Mouse (Mus musculus) adrenal gland, postnatal 4 days (tissue): ENCODE measurements around the gene Sbk1. TPM values are rescaled to one million over a fixed set of nuclear protein-coding genes. Genes with fewer than 3 reads are reported as not detected.
"Not testable (repeated sequence)": the region's sequence is repeated elsewhere in the genome, so short reads cannot be mapped to it uniquely, and the experiment has no call there.

Experiments used
- DNase-seq, 2 experiments: peaks; one replicate each; pipeline ENCODE4 v3.0.0; 2021 to 2022; ENCODE audit warnings: low spot score in 2 of 2, mixed read lengths in 2 of 2
- total RNA-seq, 2 experiments: library from RNA; stranded (reverse); gene quantifications; 2 replicates each; pipeline ENCODE4 v1.2.3; 2021

The Sbk1 gene
- total RNA-seq, 2 experiments from 2014 or later: 60.4 to 60.6 TPM

DNA sequence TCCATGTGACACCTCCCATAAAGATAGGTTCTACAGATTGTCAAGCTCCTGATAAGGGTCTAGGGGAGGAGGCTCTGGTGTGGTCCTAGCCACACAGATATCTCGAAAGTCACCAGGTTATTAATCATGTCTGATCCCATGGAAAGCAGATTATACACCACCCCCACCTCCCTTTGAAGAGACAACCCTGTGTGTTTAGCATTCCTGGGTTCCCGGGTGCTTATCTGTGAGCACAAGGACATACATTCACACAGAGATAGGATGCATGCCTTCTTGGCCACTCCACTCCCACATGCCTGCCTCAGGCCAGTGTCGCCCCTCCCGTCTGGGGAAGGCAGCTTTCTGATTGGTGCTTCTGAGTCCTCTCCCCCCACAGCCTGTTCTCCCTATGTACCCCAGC is 10.6 kb upstream of the Sbk1 start:
- DNase-seq: no peak

DNA sequence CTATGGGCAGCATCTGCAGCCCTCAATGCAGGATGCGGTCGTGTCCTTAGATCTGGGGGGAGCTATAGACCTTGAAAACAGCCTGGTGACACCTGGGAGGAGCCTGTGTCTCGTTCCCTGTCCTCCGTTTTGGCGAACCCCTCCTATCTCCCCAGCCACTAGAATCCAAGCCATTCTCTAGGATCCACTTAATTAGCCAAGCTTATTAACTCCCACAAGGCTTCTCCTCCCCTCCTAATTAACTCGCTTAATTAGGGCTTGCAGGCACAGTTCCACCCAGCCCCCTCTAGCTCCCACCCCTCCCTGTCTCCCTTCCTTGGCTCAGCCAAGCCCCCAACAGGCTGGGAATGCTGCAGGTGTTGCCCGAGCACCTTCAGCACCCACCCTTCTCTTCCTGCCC is 8.5 kb upstream of the Sbk1 start:
- DNase-seq: no peak

DNA sequence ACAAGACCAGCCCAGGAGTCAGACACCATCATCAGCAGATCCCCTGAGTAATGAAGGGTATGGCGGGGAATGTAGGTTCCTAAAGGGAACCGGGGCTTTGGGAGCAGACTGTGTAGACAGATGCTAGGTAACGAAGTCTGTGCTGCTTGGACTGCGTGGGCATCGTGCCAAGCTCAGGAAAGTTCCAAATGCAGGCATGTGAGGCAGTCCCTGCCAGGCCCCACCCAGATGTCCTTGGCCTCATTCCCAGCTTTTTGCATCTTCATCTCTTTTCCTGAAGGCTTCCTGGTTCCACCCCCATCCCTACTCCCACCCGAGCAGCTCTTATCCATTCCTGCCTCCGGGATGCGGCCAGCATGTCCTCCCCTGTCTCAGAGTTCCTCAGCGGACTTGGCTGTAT is 6.5 kb upstream of the Sbk1 start:
- DNase-seq: peak in 1 of 2 experiments; percentile 46

DNA sequence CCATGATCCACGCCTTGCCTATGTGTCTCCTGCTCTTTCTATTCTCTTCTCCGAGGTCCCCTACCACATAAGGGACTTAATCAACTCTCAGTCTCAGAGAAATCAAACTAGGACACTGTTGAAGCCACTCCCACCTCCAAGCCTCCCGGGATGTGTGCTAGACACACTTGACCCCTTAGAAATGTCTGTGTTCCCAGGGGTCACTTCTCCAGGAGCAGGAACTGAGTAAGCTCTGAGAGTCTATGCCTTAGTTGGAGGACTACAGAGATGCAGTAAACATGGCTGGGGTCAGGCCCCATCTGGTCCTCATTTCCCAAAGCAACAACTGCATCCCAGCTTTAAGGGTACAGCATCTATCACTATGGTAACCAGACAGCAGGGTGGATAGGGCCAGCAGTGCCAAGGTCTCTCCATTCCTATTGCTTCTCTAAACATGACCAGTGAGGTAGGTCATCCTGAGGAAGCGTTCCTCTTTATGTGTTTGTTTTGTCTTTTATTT is 6.0 kb upstream of the Sbk1 start:
- DNase-seq: no peak

DNA sequence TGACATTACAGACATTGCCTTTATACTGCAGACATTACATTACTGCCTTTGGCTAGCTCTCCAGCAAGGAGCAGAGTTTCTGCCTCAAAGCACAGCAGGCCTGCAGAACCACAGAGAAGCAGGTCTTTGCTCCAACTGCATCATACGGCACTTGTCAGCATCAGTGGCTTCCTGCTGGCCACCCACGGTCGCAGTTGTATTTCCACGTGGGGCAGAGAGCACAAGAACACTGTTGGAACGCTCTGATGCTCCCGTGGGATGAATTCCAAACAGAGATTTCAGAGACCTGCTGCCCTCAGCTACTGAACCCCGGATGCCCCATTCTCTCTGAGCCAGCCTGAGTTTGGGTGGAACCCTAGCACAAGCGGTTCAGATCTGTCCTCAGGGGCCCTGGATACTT is 4.8 kb upstream of the Sbk1 start:
- no peak for DNase-seq

DNA sequence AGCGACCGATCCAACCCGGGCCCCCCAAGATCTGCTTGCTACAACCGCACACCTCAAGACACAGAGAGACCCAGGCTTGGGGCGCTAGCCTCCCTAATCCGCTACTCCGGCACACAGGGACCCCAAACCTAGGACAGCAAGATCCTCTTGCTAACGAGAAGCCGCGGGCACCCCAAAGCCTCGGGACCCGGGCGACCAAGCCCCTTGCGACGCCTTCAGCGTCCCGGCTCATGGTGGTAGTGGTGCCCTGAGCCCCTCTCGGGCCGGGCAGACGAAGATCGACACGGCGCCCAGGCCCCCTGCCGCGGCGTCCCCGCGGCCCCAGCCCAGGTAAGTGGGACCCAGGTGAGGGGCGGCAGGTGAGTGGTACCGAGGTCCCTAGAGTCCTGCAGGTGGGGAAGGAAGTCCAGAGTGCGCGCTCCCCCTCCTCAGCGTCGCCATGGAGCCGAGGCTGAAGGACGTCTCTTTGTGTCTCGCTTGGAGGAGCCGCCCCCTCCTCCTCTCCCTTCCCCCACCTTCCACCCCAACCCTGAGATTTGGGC is 422 bp downstream of the Sbk1 start:
- no peak for DNase-seq

DNA sequence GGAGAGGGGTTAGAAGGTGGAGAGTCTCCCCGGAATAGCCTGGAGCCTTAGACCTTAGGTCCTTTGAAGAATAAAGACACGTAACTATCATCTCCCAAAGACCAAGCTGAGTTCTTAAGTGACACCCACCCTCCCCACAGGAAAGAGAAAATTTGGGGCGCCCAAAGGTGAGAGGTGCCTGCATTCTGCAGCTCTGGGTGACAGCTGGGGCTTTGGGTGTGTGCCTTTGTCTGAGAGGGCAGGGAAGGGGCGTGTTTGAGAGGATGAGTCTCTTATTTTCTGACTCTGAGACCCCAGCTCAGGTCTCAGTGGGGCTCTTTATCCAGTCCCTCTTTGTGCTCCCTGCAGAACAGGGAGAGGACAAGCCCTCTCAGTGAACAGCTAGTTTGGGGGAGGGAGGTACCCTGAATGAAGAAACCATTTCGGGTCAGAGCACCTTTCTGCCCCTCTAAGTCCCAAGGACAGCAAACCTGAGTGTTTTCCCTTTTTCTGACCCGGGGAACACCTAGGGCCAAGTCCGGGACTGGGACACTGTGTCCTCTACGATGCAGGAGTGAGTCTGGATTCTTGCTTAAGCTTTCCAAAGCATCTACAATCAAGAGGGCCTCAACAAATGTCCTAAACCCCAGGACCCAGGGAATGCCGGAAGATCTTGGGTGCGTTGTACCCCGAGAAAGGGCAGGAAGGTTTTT is 1.1 kb downstream of the Sbk1 start:
- DNase-seq: no peak

DNA sequence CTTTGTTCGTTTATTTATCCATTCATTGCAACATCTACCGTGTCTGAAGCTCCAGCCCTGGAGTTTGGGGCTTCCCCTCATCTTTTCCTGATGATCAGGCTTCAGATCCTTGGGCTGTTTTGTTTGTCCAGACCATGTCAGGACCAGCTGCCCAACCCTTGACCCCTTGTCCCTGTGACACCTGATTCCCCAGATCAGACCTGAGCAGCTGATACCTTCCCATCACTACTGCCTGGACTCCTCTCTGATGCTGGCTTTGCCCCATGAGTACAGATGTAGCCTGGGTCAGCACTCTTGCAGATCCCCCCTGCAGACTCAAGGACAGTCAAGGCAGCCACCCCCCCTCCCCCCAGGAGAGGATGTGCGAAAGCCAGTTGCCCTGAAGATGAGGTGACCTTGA is 1.7 kb downstream of the Sbk1 start:
- DNase-seq: no peak

DNA sequence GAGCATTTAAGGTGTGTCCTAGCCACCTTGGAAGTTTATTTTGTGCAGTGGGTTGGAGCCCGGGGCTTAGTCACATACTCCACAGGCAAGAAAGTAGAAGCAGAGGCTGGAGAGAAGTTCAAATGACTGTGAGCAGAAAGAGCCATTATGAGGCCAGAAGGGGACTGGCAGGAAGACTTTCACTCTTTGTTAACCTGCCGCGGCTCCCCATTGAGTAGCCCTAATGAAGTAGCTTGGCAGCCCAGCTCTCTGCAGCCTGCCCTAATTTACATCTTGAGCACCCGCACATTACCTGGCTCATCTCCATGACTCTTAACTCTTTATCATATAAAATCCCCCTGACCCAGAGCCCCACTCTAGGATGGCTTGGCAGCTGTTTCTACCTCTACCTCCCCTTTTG is 2.2 kb downstream of the Sbk1 start:
- DNase-seq: no peak

DNA sequence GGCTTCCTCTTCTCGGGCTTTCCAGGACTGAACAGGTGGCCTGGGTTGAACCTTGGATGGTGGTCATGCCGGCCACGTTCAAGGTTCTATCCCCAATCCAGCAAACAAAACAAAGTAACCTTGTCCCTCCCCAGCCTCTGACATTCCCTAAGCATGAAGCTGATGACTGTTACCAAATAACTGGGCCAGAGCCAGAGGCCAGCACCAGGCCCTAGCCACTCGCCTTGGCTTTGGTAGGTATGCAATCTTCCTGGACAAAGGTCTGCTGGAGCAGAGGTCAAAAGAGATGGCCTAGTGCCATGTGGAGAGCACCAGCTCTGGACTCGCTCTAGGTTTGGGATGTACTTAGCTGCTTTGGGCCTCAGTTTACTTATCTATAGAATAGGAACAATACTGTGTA is 3.3 kb downstream of the Sbk1 start:
- DNase-seq: no peak

DNA sequence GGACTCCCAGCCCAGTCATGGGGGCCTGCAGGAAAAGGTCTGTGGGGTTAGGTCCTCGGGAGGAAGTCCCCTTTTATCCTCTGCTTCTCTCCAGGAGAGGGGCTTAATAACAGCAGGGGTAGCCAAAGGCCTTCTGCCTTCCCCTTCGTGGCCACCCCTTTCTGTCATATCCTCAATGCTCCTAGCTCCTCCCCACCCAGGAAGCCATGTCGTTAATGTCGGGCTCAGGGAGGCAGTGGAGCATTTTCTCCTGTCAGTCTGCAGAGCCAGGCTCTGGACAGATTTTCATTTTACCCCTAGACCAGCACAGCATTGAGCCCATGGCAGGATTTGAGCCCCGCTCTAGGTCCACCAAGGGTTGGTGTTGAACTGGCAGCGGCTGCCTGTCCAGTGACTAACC is 3.9 kb downstream of the Sbk1 start:
- DNase-seq: no peak

DNA sequence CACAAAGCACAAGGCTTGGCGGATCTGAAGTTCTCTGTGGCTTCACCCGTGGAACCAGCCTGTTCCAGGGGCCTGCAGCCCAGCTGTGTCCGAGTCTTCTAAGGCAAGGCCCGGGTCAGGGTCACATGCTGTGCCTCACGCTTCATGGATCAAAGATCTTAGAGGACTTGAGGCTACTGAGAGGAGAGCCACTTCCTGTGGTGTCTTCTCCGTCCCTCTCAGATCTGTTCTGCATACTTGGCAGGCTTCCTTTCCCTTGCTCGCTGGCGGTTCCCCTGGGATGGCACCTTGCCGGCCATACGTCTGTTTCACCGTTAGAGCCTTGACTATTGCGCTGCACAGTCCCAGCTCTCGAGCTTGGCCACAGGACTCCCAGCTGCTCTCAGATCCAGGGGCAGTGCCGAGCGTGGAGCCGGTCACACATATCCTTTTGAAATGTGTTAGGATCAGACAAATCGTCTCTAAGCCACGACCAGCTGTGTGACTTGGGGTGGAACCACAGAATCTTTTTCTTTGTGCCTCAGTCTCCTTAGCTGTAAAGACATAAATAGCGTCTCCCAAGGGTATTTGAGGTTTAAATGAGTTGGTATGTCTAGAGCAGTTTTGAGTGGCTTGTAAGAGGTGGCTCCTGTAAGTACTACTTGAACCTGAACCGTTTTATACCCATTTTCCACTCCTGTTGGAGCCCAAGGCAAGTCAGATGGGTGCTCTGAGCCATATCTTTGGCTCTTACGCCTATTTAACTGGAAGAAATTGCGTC is 5.3 kb downstream of the Sbk1 start:
- no peak for DNase-seq

DNA sequence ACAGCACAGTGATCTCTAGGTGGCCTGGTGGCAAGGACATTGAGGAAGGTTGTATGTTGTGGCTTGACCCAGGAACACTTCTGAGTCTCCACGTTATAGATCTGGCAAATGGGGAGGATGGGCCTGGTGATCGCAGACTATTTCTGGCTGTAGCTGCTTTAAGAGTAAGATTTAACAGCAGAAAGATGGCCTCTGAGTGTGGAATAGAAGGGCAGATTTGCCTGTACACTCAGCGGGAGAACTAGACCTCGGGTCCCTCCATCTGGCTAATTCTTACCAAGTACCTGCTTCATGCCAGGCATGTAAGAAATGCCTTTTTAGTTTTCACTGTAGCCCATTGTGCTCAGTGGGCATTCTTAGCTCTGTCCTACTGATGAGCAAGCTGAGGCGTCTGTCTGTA is 6.4 kb downstream of the Sbk1 start:
- DNase-seq: no peak

DNA sequence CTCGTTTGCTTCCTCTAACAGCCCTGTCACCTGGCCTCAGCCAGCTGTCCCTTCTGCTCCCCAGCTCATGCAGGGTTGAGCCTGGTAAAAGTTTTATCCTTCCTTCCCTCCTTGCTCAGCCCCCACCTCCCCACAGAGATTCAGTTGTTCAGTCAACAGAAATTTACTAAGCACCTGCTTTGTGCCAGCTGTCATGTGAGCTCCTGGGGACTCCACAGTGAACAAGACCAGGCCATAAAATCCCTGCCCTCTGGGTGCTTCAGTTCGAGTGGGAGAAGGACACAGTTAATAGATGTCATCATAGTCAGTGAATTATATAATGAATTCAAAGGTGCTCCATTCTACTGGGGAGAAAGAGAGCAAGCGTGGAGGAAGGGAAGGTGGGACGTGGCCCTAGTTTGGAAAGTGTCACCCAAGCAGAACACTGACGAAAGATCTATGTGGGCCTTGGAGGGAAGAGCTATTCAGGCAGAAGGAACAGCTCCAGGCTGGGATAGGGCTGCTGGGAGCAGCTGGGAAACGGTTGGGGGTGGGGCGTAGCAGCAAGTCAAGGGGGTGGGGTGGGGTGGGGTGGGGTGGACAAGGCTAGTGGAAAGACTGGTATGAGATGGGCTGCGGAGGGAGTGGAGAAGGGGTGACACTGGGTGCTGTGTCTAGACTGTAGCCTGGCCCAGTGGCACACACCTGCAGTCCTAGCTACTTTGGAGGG is 7.5 kb downstream of the Sbk1 start:
- DNase-seq: no peak

DNA sequence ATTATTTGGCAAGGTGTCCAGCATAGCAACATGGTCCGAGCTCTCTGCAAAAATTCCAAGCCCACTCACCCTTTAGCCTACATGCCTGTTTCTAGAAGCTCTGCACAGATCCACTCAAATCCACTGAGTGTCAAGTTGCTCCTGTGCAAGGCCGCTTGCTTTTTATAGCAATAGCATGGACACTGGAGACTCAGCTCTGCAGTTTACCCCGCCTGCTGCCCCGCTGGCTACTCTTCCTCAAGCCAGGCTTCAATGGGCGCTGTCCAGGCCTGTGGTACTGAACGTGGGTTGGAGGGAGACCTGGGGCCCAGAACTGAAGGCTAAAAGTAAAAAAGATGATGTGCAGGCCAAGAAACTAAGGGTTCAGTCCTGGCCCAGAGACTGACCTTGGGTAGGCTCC is 8.3 kb downstream of the Sbk1 start:
- DNase-seq: no peak

DNA sequence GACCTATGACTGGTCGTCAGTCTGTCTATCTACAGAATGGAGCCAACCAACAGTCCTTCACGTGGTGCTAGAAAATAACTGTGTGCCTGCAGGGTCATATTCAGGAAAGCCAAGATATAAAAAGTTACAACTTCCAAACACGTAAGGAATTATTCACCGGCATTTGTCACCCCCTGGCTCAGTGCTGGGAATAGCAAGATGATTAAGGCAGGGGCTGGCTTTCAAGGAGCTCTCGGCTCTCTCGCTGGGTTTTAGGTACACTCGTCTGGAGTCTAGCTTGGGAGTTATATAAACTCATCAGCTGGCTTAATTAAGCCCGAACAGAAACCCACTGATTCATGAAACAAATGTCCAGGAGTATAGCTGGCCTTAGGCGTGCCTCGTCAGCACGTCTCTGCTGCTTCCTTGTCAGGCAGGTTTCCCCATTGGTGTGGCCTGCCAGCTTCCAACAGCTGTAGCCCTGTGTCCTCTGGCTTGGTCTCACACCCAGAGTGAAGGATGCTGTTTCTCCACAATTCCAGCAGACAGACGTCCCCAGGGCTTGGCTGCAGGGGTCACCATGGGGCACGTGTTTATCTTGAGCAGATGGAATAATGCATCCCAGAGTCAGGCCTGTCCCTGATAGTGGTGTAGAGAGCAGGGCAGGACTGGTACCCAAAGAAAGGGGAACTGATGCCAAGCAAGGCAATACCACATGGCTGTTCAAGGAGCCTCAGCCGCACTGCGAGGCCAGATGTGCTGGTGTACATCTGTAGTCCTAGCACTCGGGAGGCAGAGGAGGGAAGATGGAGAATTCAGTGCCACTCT is 9.7 kb downstream of the Sbk1 start:
- no peak for DNase-seq

DNA sequence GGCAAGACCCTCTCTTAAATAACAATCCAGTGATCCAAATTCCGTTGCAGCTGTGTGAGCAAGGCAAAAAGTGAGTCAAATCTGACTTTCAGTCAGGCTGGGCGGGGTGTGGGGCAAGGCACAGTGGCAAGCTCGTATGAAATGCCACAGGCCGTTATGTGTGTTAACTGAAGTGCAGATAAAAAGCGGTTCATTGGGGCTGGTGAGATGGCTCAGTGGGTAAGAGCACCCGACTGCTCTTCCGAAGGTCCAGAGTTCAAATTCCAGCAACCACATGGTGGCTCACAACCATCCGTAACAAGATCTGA is 10.2 kb downstream of the Sbk1 start:
- not testable (repeated sequence) for DNase-seq

DNA sequence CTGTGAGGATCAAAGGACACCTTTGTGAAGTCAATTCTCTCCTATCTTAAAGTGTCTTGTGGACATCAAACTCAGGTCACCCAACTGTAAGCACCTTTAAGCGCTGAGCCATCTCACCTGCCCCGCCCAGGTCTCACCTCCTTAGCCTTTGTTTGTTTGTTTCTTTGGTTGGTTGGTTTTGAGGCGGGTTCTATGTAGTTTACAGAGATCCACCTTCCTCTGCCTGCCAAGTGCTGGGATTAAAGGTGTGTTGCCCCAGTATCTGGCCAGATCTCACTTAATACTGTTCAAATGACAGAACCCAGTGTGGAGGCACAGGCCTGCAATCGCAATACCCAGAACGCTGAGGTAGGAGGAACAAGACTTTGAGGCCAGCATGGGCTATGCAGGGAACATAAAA is 11.6 kb downstream of the Sbk1 start:
- no peak for DNase-seq

DNA sequence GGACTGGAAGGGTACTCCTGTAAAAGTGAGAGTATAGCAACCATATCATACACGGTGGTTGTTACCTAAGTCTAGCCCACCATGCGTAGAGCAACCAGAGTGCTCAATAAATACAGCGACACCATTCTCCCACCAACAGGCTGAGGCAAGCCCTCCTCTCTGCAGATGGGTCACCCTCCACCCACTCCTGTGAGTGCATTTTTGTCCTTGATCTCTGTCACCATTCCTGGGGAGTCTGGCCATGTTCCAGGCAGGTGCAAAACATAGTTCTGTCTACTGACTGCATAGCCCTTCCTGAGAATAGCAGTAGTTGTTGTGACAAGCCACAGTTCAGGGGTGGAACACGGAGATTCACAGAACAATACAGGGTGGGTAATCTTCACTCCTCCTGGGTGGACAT is 12.0 kb downstream of the Sbk1 start:
- no peak for DNase-seq

DNA sequence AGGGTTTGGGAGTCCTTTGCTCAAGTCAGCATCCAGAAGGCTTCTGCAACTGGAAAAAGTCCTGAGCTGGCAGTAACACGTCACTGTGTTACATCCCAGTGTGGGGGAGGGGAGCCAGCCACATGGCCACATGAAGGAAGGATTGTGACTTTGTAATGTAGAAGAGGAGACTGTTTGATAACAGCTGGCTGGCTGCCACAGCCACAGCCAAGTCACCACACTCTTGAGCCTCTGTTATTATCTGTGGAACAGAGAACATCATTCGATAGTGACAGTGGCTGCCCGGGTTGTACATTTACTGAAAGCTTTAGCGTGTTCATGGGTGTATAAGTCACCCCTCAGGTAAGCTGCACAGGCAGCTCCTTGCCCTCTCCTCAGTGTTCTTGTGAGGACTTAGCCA is 12.4 kb downstream of the Sbk1 start:
- no peak for DNase-seq
